Mouse (Mus musculus): Measurements from ENCODE around the gene Gm28305. TPM values are rescaled to one million over a fixed set of nuclear protein-coding genes. Genes with fewer than 3 reads are reported as not detected.

The Gm28305 gene
- polyA plus RNA-seq, 1 experiment from 2014 or later, result not detected

DNA sequence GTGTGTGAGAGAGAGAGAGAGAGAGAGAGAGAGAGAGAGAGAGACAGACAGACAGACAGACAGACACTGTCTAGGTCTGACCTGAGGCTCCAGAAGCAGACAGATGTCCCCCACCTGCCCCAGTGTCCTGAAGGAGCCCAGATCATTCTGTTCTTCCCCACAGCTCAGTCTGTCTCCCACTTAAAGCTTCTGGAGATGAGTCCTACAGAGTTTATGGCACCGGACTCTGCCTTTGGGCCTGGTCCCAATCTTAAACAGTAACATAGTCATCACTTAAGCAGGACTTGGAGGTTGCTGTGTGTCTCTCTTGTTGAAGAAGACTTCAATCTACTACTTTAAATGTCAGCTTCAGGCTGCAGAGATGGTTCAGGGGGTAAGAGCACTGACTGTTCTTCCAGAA lies 38.3 kb downstream of the Gm28305 start:
- no peaks in the 10 kb centered on the region for H3K4me1 ChIP-seq
- no peaks in the 10 kb centered on the region for H3K9me3 ChIP-seq
- H3K27ac ChIP-seq, result no peak overlapping the region
- 94% methylated on average over 1 of the region's 1 CpGs for WGBS
- no peak overlapping the region for H3K9ac ChIP-seq
- no peaks in the 10 kb centered on the region for H3K36me3 ChIP-seq
- no peaks in the 10 kb centered on the region for H3K27me3 ChIP-seq (replicated peaks)
- no peak for ATAC-seq (ENCODE audit: low FRiP score, low read depth)
- no peak overlapping the region for H3K4me2 ChIP-seq (replicated peaks)
- H3K4me3 ChIP-seq, result no peak overlapping the region

DNA sequence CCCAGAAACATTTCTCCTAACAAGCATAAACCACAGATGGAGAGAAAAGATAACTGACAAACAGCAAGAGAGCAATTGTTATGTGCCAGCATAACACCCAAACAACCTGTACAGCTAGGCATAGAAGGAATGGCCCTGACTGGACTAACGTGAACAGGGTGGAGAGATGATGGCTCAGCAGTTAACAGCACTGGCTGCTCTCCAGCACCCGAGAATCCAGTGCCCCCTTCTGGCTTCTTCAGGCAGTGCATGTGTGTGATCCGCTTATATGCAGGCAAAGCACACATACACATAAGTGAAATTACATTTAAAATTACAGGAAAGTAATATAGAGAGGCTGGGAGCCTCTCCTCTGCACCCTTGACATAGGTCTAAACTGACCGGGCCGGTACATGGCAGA lies 38.9 kb downstream of the Gm28305 start:
- no peaks in the 10 kb centered on the region for H3K27me3 ChIP-seq (replicated peaks)
- H3K9me3 ChIP-seq, result no peaks in the 10 kb centered on the region
- no peaks in the 10 kb centered on the region for H3K4me1 ChIP-seq
- WGBS, result 54% methylated on average over 5 of the region's 5 CpGs
- H3K4me2 ChIP-seq (replicated peaks), result no peak overlapping the region
- no peak overlapping the region for H3K4me3 ChIP-seq
- no peak for ATAC-seq (ENCODE audit: low FRiP score, low read depth)
- no peak overlapping the region for H3K27ac ChIP-seq
- no peaks in the 10 kb centered on the region for H3K36me3 ChIP-seq
- no peak overlapping the region for H3K9ac ChIP-seq

DNA sequence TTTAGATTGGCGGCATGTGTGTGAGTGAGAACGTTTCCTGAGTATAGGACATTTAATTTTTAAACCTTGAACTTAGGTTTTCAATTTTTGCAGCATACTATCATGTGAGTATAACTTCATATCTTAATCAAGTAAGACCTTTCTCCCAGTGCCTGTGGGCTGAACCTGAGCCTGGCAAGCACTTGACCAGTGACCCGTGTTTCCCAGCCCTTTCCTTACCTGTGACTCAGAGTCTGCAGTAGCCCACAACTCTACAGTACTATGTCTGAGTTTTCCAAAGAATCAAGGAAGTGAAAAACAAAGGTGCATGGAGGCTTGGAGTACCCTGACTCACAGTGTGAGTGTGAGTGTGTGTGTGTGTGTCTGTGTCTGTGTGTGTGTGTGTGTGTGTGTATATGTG lies 39.6 kb downstream of the Gm28305 start:
- 81% methylated on average over 3 of the region's 3 CpGs for WGBS

GRCm38 (mm10) chr9:104085730-104086429 lies 45.4 kb downstream of the Gm28305 start:
- 57% methylated on average over 4 of the region's 4 CpGs for WGBS
- H3K4me1 ChIP-seq, result no peaks in the 10 kb centered on the region
- H3K27ac ChIP-seq, result no peak overlapping the region
- H3K4me2 ChIP-seq (replicated peaks), result no peak overlapping the region
- no peaks in the 10 kb centered on the region for H3K27me3 ChIP-seq (replicated peaks)
- ATAC-seq (ENCODE audit: low FRiP score, low read depth), result no peak
- no peak overlapping the region for H3K4me3 ChIP-seq
- H3K36me3 ChIP-seq, result no peaks in the 10 kb centered on the region
- H3K9me3 ChIP-seq, result no peaks in the 10 kb centered on the region
- H3K9ac ChIP-seq, result no peak overlapping the region

More for the DNA sequence above, 39.6 kb downstream of the Gm28305 start:
- H3K4me2 ChIP-seq (replicated peaks), result no peak overlapping the region
- H3K4me3 ChIP-seq, result no peak overlapping the region
- no peaks in the 10 kb centered on the region for H3K9me3 ChIP-seq
- no peak for ATAC-seq (ENCODE audit: low FRiP score, low read depth)
- no peaks in the 10 kb centered on the region for H3K27me3 ChIP-seq (replicated peaks)
- H3K9ac ChIP-seq, result no peak overlapping the region
- H3K27ac ChIP-seq, result no peak overlapping the region
- no peaks in the 10 kb centered on the region for H3K4me1 ChIP-seq
- no peaks in the 10 kb centered on the region for H3K36me3 ChIP-seq

DNA sequence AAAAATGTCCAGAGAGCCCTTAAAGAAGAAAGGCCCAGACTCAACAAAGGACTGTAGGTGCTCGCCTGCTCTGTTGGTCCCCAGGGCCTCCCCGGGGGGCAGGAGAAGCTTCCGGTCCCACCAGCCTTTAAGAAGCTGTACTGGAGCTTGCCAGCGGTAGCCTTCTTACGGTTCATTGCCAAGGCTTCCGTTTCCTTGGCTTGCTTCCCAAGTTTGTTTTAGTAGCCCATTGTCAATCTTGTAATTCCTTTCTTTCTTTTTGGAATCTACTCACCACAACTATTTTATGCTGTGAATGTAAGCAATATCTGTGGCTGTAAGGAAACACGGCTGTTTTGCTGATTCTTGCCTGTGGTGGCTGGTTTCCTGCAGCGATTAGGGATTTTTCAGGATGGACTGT lies 48.1 kb downstream of the Gm28305 start:
- H3K27me3 ChIP-seq (replicated peaks), result no peaks in the 10 kb centered on the region
- no peak overlapping the region for H3K27ac ChIP-seq
- no peak overlapping the region for H3K9ac ChIP-seq
- no peaks in the 10 kb centered on the region for H3K36me3 ChIP-seq
- H3K4me3 ChIP-seq, result no peak overlapping the region
- no peak overlapping the region for H3K4me2 ChIP-seq (replicated peaks)
- ATAC-seq (ENCODE audit: low FRiP score, low read depth), result no peak
- WGBS, result 68% methylated on average over 8 of the region's 8 CpGs
- no peaks in the 10 kb centered on the region for H3K4me1 ChIP-seq
- H3K9me3 ChIP-seq, result no peaks in the 10 kb centered on the region

- Histone ChIP-seq H3K36me3 (no peaks in the 10 kb centered on the region), H3K27ac (no peak overlapping the region), H3K9me3 (no peaks in the 10 kb centered on the region), H3K4me3 (no peak overlapping the region), H3K27me3 (replicated peaks) (no peaks in the 10 kb centered on the region), H3K4me2 (replicated peaks) (no peak overlapping the region), H3K9ac (no peak overlapping the region), H3K4me1 (no peaks in the 10 kb centered on the region)
- 93% methylated on average over 5 of the region's 5 CpGs for WGBS
- ATAC-seq (ENCODE audit: low FRiP score, low read depth), result no peak
These were observed 52.5 kb downstream of the Gm28305 start for GRCm38 (mm10) chr9:104092945-104093344.

GRCm38 (mm10) chr9:104098256-104098655 lies 57.8 kb downstream of the Gm28305 start:
- 78% methylated on average over 5 of the region's 5 CpGs for WGBS
- no peak for ATAC-seq (ENCODE audit: low FRiP score, low read depth)
- H3K4me3 ChIP-seq, result no peak overlapping the region
- no peaks in the 10 kb centered on the region for H3K9me3 ChIP-seq
- H3K36me3 ChIP-seq, result no peaks in the 10 kb centered on the region
- H3K27ac ChIP-seq, result no peak overlapping the region
- no peaks in the 10 kb centered on the region for H3K27me3 ChIP-seq (replicated peaks)
- no peak overlapping the region for H3K4me2 ChIP-seq (replicated peaks)
- H3K4me1 ChIP-seq, result no peaks in the 10 kb centered on the region
- no peak overlapping the region for H3K9ac ChIP-seq

- Histone ChIP-seq H3K36me3 (no peaks in the 10 kb centered on the region), H3K4me1 (no peaks in the 10 kb centered on the region), H3K27me3 (replicated peaks) (no peaks in the 10 kb centered on the region), H3K4me3 (no peak overlapping the region), H3K9me3 (no peaks in the 10 kb centered on the region), H3K9ac (no peak overlapping the region), H3K27ac (no peak overlapping the region), H3K4me2 (replicated peaks) (no peak overlapping the region)
- ATAC-seq (ENCODE audit: low FRiP score, low read depth), result no peak
- 95% methylated on average over 11 of the region's 11 CpGs for WGBS
These were observed 58.6 kb downstream of the Gm28305 start for GRCm38 (mm10) chr9:104099060-104099459.

- no peak for ATAC-seq (ENCODE audit: low FRiP score, low read depth)
- 59% methylated on average over 7 of the region's 7 CpGs for WGBS
- H3K4me3 ChIP-seq, result no peak overlapping the region
- H3K9ac ChIP-seq, result no peak overlapping the region
- no peak overlapping the region for H3K4me2 ChIP-seq (replicated peaks)
- no peaks in the 10 kb centered on the region for H3K36me3 ChIP-seq
- no peak overlapping the region for H3K27ac ChIP-seq
- H3K4me1 ChIP-seq, result no peaks in the 10 kb centered on the region
- H3K9me3 ChIP-seq, result no peaks in the 10 kb centered on the region
- H3K27me3 ChIP-seq (replicated peaks), result no peaks in the 10 kb centered on the region
These were observed 60.4 kb downstream of the Gm28305 start for GRCm38 (mm10) chr9:104100822-104101221.

DNA sequence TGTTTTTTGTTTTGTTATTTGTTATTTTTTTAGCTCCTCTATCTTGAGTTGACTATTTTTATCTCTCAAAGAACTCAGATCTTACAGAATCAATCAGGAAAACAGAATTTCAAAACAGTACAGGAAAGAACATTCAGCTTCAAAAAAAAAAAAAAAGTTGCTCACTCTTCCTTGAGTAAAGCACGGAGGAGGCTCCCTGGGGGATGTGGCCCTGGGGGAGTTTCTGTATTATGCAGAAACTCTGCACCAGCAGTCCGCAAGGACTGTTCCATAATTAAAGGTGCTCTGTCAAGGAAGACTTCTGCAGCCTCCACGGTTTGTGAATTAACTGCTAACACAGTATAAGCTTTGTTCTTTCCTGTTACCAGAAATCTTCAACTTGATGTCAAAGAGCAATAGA lies 61.0 kb downstream of the Gm28305 start:
- Histone ChIP-seq H3K9me3 (no peaks in the 10 kb centered on the region), H3K4me2 (replicated peaks) (no peak overlapping the region), H3K27ac (no peak overlapping the region), H3K4me3 (no peak overlapping the region), H3K36me3 (no peaks in the 10 kb centered on the region), H3K27me3 (replicated peaks) (no peaks in the 10 kb centered on the region), H3K9ac (no peak overlapping the region), H3K4me1 (no peaks in the 10 kb centered on the region)
- 29% methylated on average over 3 of the region's 3 CpGs for WGBS
- ATAC-seq (ENCODE audit: low FRiP score, low read depth), result no peak

DNA sequence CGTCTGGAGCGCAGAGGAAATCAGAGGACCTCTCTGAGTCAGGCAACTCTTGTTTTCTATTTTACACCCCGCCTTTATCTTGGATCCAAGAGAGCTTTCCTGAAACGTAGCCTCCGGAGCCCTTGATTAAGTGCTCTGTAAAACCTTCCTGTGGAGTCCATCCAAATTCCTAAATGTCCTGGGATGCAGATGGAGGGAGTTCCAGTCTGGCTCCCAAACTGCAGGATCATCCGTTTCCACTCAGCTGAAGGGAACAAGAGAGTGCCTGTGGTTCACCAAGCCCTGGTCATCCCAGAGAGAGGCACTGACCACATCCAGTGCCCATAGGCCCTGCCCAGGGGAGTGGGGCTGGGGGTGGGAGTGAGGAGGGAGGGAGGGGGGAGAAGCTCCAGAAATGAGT lies 61.8 kb downstream of the Gm28305 start:
- no peaks in the 10 kb centered on the region for H3K27me3 ChIP-seq (replicated peaks)
- no peak overlapping the region for H3K4me3 ChIP-seq
- H3K36me3 ChIP-seq, result no peaks in the 10 kb centered on the region
- no peak overlapping the region for H3K4me2 ChIP-seq (replicated peaks)
- H3K9me3 ChIP-seq, result no peaks in the 10 kb centered on the region
- ATAC-seq (ENCODE audit: low FRiP score, low read depth), result no peak
- H3K4me1 ChIP-seq, result no peaks in the 10 kb centered on the region
- no peak overlapping the region for H3K9ac ChIP-seq
- no peak overlapping the region for H3K27ac ChIP-seq
- WGBS, result 45% methylated on average over 6 of the region's 6 CpGs

DNA sequence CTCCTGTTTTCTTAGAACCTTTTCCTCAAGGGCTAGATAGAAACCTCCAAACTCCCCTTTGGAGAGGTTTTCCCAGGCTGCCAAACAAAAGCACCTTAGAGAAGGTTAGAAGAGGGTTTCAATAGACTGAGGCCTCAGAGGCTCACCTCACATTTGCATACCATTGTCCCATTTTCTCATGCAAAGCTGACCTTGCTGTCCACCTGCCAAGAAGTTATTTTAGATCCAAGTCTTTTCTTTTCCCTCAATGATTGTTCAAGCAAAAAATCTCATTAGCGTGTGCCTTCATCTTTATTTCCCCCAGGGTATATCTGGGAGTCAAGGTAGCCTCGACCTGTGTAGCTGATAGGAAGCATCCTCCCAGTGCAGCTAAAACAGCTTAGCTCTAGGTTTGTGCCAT lies 62.4 kb downstream of the Gm28305 start:
- Histone ChIP-seq H3K27me3 (replicated peaks) (no peaks in the 10 kb centered on the region), H3K4me3 (no peak overlapping the region), H3K9ac (no peak overlapping the region), H3K27ac (no peak overlapping the region), H3K4me1 (no peaks in the 10 kb centered on the region), H3K4me2 (replicated peaks) (no peak overlapping the region), H3K36me3 (no peaks in the 10 kb centered on the region), H3K9me3 (no peaks in the 10 kb centered on the region)
- WGBS, result 46% methylated on average over 2 of the region's 2 CpGs
- no peak for ATAC-seq (ENCODE audit: low FRiP score, low read depth)

DNA sequence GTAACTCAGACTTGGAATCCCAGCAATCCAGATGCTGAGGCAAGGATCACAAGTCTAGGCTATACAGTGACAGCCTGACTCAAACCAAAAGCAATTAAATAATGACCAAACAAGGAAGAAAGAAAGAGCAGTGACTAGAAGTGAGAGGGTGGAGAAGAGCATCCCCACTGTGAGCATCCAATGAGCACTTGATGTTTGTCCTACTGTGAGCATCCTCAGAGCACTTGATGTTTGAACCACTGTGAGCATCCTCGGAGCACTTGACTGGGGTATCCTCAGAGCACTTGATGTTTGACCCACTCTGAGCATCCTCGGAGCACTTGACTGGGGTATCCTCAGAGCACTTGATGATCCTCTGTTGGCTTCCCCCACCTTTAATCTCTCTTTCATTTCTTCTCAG lies 64.5 kb downstream of the Gm28305 start:
- no peak overlapping the region for H3K4me2 ChIP-seq (replicated peaks)
- 85% methylated on average over 2 of the region's 2 CpGs for WGBS
- no peaks in the 10 kb centered on the region for H3K4me1 ChIP-seq
- no peak for ATAC-seq (ENCODE audit: low FRiP score, low read depth)
- H3K4me3 ChIP-seq, result no peak overlapping the region
- H3K9ac ChIP-seq, result no peak overlapping the region
- no peaks in the 10 kb centered on the region for H3K9me3 ChIP-seq
- H3K27ac ChIP-seq, result no peak overlapping the region
- no peaks in the 10 kb centered on the region for H3K36me3 ChIP-seq
- H3K27me3 ChIP-seq (replicated peaks), result no peaks in the 10 kb centered on the region

All from neural tube, embryonic 12.5 days (tissue).